Mouse (Mus musculus): ENCODE measurements at regions not wholly inside any gene's neighbourhood (a gene's known extent, or its start where the extent isn't known, plus 50 kb on each side); places are given as distances from the start of the nearest gene placed in this dataset.
A peak's percentile ranks its signal among the peaks of the same experiment; 100 is the strongest.

- Histone ChIP-seq H3K27me3 (ENCODE audit: control insufficient read depth, insufficient read depth, low read length) (no peaks in the 10 kb centered on the region), H3K4me1 (replicated peaks; ENCODE audit: control insufficient read depth, insufficient read depth, low read length) (peaks cover 2% of the 10 kb centered on the region; the same call in 1 of the 2 replicates), H3K4me3 (ENCODE audit: low read depth, low read length) (no peak overlapping the region), H3K27ac (ENCODE audit: low read depth, low read length) (no peak overlapping the region), H3K36me3 (ENCODE audit: control insufficient read depth, insufficient read depth, low read length) (no peaks in the 10 kb centered on the region), H3K9ac (ENCODE audit: low read length) (no peak overlapping the region), H3K9me3 (ENCODE audit: control insufficient read depth, low read length) (no peaks in the 10 kb centered on the region), H3K4me2 (ENCODE audit: low read depth, low read length, severe bottlenecking) (no peak overlapping the region)
- peak; percentile 94 for ATAC-seq (replicated peaks; ENCODE audit: low FRiP score)
- DNase-seq (ENCODE audit: low spot score) = peak; percentile 80
- WGBS = 37% methylated on average over 20 of the region's 20 CpGs
Measured at GRCm38 (mm10) chr8:86961218-86962195, 76.4 kb upstream of the N4bp1 start.
